Mouse (Mus musculus) spleen, adult 2 months (tissue): ENCODE measurements around the gene Ninj2.

ENCODE experiments used
- CTCF ChIP-seq: fragments of 200-500 bp; IDR thresholded peaks from 2 replicates; pipeline ENCODE4 v1.5.1; 2011; ENCODE audit warnings: mild to moderate bottlenecking, inconsistent platforms; ENCODE audit not compliant: insufficient read depth, insufficient read length, insufficient replicate concordance; ENCODE audit errors: extremely low read depth
- POLR2A ChIP-seq: fragments of 200-500 bp; IDR thresholded peaks from 2 replicates; pipeline ENCODE4 v1.6.1; 2011; ENCODE audit warnings: low read depth, low read length, inconsistent platforms

GRCm38 (mm10) chr6:120101221-120101620 is 8.1 kb downstream of the Ninj2 start:
- no peak for TF ChIP-seq POLR2A
- TF ChIP-seq CTCF: no peak
